Mouse (Mus musculus): ENCODE data around the gene Tfr2. TPM values are rescaled to one million over a fixed set of nuclear protein-coding genes. Genes with fewer than 3 reads are reported as not detected.

Gene Tfr2
- total and polyA plus RNA-seq, 3 experiments = 52.6 to 193 (median 117) TPM

- Histone ChIP-seq H3K36me3 (replicated peaks) (no peaks in the 10 kb centered on the region), H3K9me3 (replicated peaks) (peaks cover 3% of the 10 kb centered on the region), H3K4me3 (ENCODE audit: low read depth, low read length) (peak within 1 kb of the TSS; percentile 48; the same call in 1 of the 2 replicates), H3K4me1 (ENCODE audit: insufficient read depth, low read depth, low read length) (peaks cover 9% of the 10 kb centered on the region), H3K27me3 (ENCODE audit: insufficient read depth, low read length) (peaks cover 56% of the 10 kb centered on the region)
- DNase-seq (ENCODE audit: low spot score) (peak; percentile 68), ATAC-seq (ENCODE audit: extremely low read depth, insufficient number of reproducible peaks, low FRiP score, poor library complexity, severe bottlenecking) (no peak)
- TF ChIP-seq CTCF (IDR thresholded peaks at IDR 0.05; ENCODE audit: low read depth, low read length) (no peak), GATA2 (IDR thresholded peaks at IDR 0.05; ENCODE audit: borderline replicate concordance, low read depth, low read length) (no peak), TAL1 (conservative IDR thresholded peaks at IDR 0.05; ENCODE audit: low read depth, low read length) (no peak), POLR2AphosphoS5 (IDR thresholded peaks at IDR 0.05; ENCODE audit: insufficient replicate concordance, low read depth, low read length) (no peak), GATA1 (IDR thresholded peaks at IDR 0.05; ENCODE audit: borderline replicate concordance, low read length) (no peak)
Measured at GRCm38 (mm10) chr5:137553411-137553837, 16.2 kb upstream of the Tfr2 start, which contains the start of gene Actl6b. Gene Actl6b (plus strand): TSS chr5:137553517.

GRCm38 (mm10) chr5:137553898-137554297 is 15.7 kb upstream of the Tfr2 start:
- H3K27me3 ChIP-seq (ENCODE audit: insufficient read depth, low read length) = peaks cover 57% of the 10 kb centered on the region
- H3K9me3 ChIP-seq (replicated peaks) = peaks cover 3% of the 10 kb centered on the region
- DNase-seq (ENCODE audit: low spot score) (no peak), ATAC-seq (ENCODE audit: extremely low read depth, insufficient number of reproducible peaks, low FRiP score, poor library complexity, severe bottlenecking) (no peak)
- H3K4me1 ChIP-seq (ENCODE audit: insufficient read depth, low read depth, low read length) = peaks cover 9% of the 10 kb centered on the region
- no peak for TF ChIP-seq GATA1 (IDR thresholded peaks at IDR 0.05; ENCODE audit: borderline replicate concordance, low read length)
- TF ChIP-seq TAL1 (conservative IDR thresholded peaks at IDR 0.05; ENCODE audit: low read depth, low read length) = no peak
- TF ChIP-seq GATA2 (IDR thresholded peaks at IDR 0.05; ENCODE audit: borderline replicate concordance, low read depth, low read length) = no peak
- TF ChIP-seq POLR2AphosphoS5 (IDR thresholded peaks at IDR 0.05; ENCODE audit: insufficient replicate concordance, low read depth, low read length) = no peak
- TF ChIP-seq CTCF (IDR thresholded peaks at IDR 0.05; ENCODE audit: low read depth, low read length) = no peak
- no peak overlapping the region for H3K4me3 ChIP-seq (ENCODE audit: low read depth, low read length)
- H3K36me3 ChIP-seq (replicated peaks) = no peaks in the 10 kb centered on the region

DNA sequence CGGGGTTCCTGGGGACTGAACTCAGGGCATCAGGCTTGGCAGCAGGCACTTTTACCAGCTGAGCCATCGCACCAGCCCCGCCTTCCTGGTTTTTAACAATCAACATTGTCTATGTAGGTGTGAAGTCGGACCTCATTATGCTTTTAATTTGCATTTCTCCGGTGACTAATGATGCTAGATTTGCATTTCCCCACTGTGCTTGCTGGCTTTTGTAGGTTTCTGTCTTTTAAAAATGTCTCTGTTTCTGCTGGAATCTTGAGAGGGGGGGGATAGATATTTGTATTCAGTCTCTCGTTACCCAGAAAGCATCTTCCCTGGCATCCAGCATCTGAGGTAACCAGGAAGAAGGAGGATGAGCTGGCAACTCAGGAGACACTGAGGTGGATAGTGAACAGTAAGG is 8.1 kb upstream of the Tfr2 start:
- ATAC-seq (ENCODE audit: extremely low read depth, insufficient number of reproducible peaks, low FRiP score, poor library complexity, severe bottlenecking) = no peak
- H3K27me3 ChIP-seq (ENCODE audit: insufficient read depth, low read length) = peaks cover 44% of the 10 kb centered on the region
- no peaks in the 10 kb centered on the region for H3K9me3 ChIP-seq (replicated peaks)
- no peaks in the 10 kb centered on the region for H3K36me3 ChIP-seq (replicated peaks)
- DNase-seq (ENCODE audit: low spot score) = no peak
- no peak for TF ChIP-seq POLR2AphosphoS5 (IDR thresholded peaks at IDR 0.05; ENCODE audit: insufficient replicate concordance, low read depth, low read length)
- TF ChIP-seq TAL1 (conservative IDR thresholded peaks at IDR 0.05; ENCODE audit: low read depth, low read length) = no peak
- no peak for TF ChIP-seq GATA1 (IDR thresholded peaks at IDR 0.05; ENCODE audit: borderline replicate concordance, low read length)
- no peak for TF ChIP-seq GATA2 (IDR thresholded peaks at IDR 0.05; ENCODE audit: borderline replicate concordance, low read depth, low read length)
- no peak for TF ChIP-seq CTCF (IDR thresholded peaks at IDR 0.05; ENCODE audit: low read depth, low read length)
- peaks cover 3% of the 10 kb centered on the region for H3K4me1 ChIP-seq (ENCODE audit: insufficient read depth, low read depth, low read length)
- H3K4me3 ChIP-seq (ENCODE audit: low read depth, low read length) = no peak overlapping the region

DNA sequence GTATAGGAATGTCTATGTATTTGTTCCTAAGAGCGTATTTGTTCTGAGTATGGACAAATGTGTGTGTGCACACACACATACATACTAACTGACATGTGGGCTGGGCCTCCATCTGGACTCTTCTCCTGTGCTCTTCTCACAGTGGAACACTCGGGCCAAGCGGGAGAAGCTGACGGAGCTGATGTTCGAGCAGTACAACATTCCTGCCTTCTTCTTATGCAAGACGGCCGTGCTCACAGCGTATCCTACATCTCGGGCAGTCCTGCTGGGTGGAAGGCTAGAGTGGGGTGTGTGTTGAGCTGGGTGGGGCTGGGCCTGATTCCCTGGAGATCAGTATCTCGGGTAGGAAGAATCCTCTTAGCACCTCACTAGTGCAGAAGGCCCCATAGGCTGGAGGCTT is 6.7 kb upstream of the Tfr2 start:
- TF ChIP-seq GATA1 (IDR thresholded peaks at IDR 0.05; ENCODE audit: borderline replicate concordance, low read length) (no peak), POLR2AphosphoS5 (IDR thresholded peaks at IDR 0.05; ENCODE audit: insufficient replicate concordance, low read depth, low read length) (no peak), GATA2 (IDR thresholded peaks at IDR 0.05; ENCODE audit: borderline replicate concordance, low read depth, low read length) (no peak), CTCF (IDR thresholded peaks at IDR 0.05; ENCODE audit: low read depth, low read length) (no peak), TAL1 (conservative IDR thresholded peaks at IDR 0.05; ENCODE audit: low read depth, low read length) (no peak)
- Histone ChIP-seq H3K27me3 (ENCODE audit: insufficient read depth, low read length) (peaks cover 44% of the 10 kb centered on the region), H3K9me3 (replicated peaks) (no peaks in the 10 kb centered on the region), H3K4me3 (ENCODE audit: low read depth, low read length) (no peak overlapping the region), H3K4me1 (ENCODE audit: insufficient read depth, low read depth, low read length) (peaks cover 6% of the 10 kb centered on the region), H3K36me3 (replicated peaks) (no peaks in the 10 kb centered on the region)
- ATAC-seq (ENCODE audit: extremely low read depth, insufficient number of reproducible peaks, low FRiP score, poor library complexity, severe bottlenecking) (no peak), DNase-seq (ENCODE audit: low spot score) (no peak)

DNA sequence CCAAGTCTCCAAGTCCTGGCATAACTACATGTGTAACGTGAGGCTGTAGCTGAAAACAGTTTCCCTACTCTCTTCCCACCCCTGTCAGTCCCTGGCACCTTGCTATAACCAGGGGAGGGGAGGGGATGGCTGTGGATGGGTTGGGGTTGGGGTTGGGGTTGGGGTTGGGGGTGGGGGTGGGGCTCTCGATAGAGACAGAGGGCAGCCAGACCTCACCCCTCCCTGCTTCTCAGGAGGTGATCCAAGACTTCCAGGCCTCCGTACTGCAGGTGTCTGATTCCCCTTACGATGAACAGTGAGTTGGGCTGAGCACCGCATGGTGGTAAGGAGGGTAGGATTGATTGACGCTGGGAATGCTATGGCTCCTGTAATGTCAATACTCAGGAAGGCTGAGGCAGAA is 3.9 kb upstream of the Tfr2 start:
- TF ChIP-seq CTCF (IDR thresholded peaks at IDR 0.05; ENCODE audit: low read depth, low read length) (no peak), GATA1 (IDR thresholded peaks at IDR 0.05; ENCODE audit: borderline replicate concordance, low read length) (no peak), POLR2AphosphoS5 (IDR thresholded peaks at IDR 0.05; ENCODE audit: insufficient replicate concordance, low read depth, low read length) (no peak), TAL1 (conservative IDR thresholded peaks at IDR 0.05; ENCODE audit: low read depth, low read length) (no peak)
- no peak for DNase-seq (ENCODE audit: low spot score)
- H3K27me3 ChIP-seq (ENCODE audit: insufficient read depth, low read length) = peaks cover 21% of the 10 kb centered on the region
- peaks cover 28% of the 10 kb centered on the region for H3K4me1 ChIP-seq (ENCODE audit: insufficient read depth, low read depth, low read length)
- H3K4me3 ChIP-seq (ENCODE audit: low read depth, low read length) = no peak overlapping the region
- H3K36me3 ChIP-seq (replicated peaks) = no peaks in the 10 kb centered on the region
- ATAC-seq (ENCODE audit: extremely low read depth, insufficient number of reproducible peaks, low FRiP score, poor library complexity, severe bottlenecking) = no peak
- peaks cover 5% of the 10 kb centered on the region for H3K9me3 ChIP-seq (replicated peaks)

- ATAC-seq (ENCODE audit: extremely low read depth, insufficient number of reproducible peaks, low FRiP score, poor library complexity, severe bottlenecking) = no peak
Measured at GRCm38 (mm10) chr5:137566416-137566815, 3.2 kb upstream of the Tfr2 start.

More at GRCm38 (mm10) chr5:137566416-137566815, 3.2 kb upstream of the Tfr2 start:
- Histone ChIP-seq H3K9me3 (replicated peaks) (peaks cover 5% of the 10 kb centered on the region), H3K27me3 (ENCODE audit: insufficient read depth, low read length) (peaks cover 17% of the 10 kb centered on the region), H3K36me3 (replicated peaks) (no peaks in the 10 kb centered on the region), H3K4me1 (ENCODE audit: insufficient read depth, low read depth, low read length) (peaks cover 34% of the 10 kb centered on the region), H3K4me3 (ENCODE audit: low read depth, low read length) (no peak overlapping the region)
- no peak for DNase-seq (ENCODE audit: low spot score)
- TF ChIP-seq GATA1 (IDR thresholded peaks at IDR 0.05; ENCODE audit: borderline replicate concordance, low read length) = no peak
- TF ChIP-seq POLR2AphosphoS5 (IDR thresholded peaks at IDR 0.05; ENCODE audit: insufficient replicate concordance, low read depth, low read length) = no peak
- no peak for TF ChIP-seq GATA2 (IDR thresholded peaks at IDR 0.05; ENCODE audit: borderline replicate concordance, low read depth, low read length)
- no peak for TF ChIP-seq CTCF (IDR thresholded peaks at IDR 0.05; ENCODE audit: low read depth, low read length)
- no peak for TF ChIP-seq TAL1 (conservative IDR thresholded peaks at IDR 0.05; ENCODE audit: low read depth, low read length)
